Mouse (Mus musculus) E14TG2a.4 (cell line): Measurements from ENCODE around the gene Ccdc78.

Source experiments
- H3K27me3 ChIP-seq: 2 replicates; pipeline ENCODE4 v1.6.1; 2014; ENCODE audit warnings: low read length, control low read depth; ENCODE audit not compliant: insufficient read depth
- H3K36me3 ChIP-seq: 2 replicates; pipeline ENCODE4 v1.6.1; 2014; ENCODE audit warnings: low read length, control low read depth; ENCODE audit not compliant: insufficient read depth
- H3K4me1 ChIP-seq: replicated peaks from 2 replicates; pipeline ENCODE4 v1.6.1; 2014; ENCODE audit warnings: low read depth, low read length, control low read depth
- H3K4me3 ChIP-seq: replicated peaks from 2 replicates; pipeline ENCODE4 v1.5.1; 2014; ENCODE audit warnings: mild to moderate bottlenecking, low read length
- H3K9me3 ChIP-seq: 2 replicates; pipeline ENCODE4 v1.6.1; 2014; ENCODE audit warnings: low read length, control low read depth
- CTCF ChIP-seq: conservative IDR thresholded peaks from 2 replicates; pipeline ENCODE4 v1.5.1; 2014; ENCODE audit warnings: low read length
- NANOG ChIP-seq: IDR thresholded peaks from 2 replicates; pipeline ENCODE4 v1.6.1; 2014; ENCODE audit warnings: borderline replicate concordance, low read length, mixed read lengths
- POU5F1 ChIP-seq: IDR thresholded peaks from 2 replicates; pipeline ENCODE4 v1.6.1; 2014; ENCODE audit warnings: low read length, borderline replicate concordance

Ccdc78 gene

DNA sequence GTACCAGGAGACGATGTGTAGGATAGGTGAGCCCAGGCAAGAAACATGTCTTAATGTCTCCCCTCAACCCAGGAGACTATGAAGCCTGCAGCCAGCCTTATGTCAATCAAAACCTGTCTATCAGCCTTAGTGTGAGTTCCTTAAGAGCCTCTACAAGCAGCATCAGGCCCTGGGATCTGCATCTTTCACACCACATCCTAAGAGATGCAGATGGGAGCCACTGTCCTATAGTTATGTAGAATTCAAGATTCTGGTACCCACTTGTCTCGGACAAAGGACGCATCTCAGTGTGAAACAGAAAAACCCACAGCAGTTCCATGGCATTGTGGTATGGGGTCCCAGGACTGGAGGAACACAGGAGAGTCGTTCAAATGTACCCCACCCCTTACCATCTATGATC is 31.3 kb upstream of the Ccdc78 start:
- TF ChIP-seq NANOG, result no peak
- no peak for TF ChIP-seq CTCF
- no peak for TF ChIP-seq POU5F1
- H3K36me3 ChIP-seq, result no peaks in the 10 kb centered on the region

GRCm38 (mm10) chr17:25755627-25756377 is 30.6 kb upstream of the Ccdc78 start:
- H3K4me1 ChIP-seq, result peaks cover 91% of the 10 kb centered on the region
- no peaks in the 10 kb centered on the region for H3K36me3 ChIP-seq
- H3K9me3 ChIP-seq, result no peaks in the 10 kb centered on the region
- H3K27me3 ChIP-seq, result 0 out of 2 replicates have a peak, but pooled peaks cover 4% of the 10 kb centered on the region
- TF ChIP-seq CTCF (no peak), POU5F1 (no peak)
- peak overlapping the region; percentile 39; the same call in 1 of the 2 replicates for H3K4me3 ChIP-seq

More for the DNA sequence above, 31.3 kb upstream of the Ccdc78 start:
- Histone ChIP-seq H3K4me3 (no peak overlapping the region; the same call in 1 of the 2 replicates), H3K4me1 (peaks cover 85% of the 10 kb centered on the region), H3K27me3 (0 out of 2 replicates have a peak, but pooled peaks cover 4% of the 10 kb centered on the region), H3K9me3 (no peaks in the 10 kb centered on the region)

DNA sequence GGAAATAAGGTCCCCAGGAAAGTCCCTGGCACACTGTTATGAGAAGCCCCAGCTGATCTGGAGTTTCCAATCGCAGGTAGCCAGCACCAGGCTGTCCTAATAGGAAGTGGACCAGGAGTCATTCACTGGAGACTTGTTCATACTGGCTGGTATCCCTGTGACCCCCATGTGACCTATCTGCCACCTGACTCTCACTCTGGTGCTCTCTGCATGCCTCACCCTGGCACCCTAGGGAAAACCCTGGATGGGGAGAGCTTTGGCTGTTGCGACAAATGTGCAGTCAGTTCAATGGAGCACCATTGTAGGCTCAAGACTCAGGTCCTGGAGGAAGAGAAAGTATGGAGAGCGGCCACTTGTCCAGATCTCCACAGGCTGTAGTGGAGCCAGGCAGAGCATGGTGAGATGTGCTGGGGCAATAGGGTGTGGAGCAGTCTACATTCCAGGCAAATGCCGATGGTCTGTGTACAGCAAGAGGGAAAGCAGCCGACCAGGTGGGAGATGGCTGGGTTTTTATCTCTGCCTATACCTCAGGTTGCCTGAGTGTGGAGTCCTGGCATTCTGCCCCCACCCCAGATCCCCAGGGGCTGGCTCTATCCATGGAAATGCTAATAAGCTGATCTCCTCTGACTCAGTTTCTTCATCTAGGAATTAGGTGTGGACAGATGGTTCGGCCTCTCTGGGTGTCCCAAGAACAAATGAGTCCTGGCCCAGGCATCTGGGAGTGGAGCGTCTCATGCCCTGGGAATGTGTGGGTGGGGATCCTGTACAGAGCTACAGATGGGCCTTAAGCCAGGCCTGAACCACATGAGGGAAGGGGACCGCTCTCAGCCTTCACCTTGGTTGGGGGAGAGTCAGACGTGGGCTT is 29.8 kb upstream of the Ccdc78 start:
- TF ChIP-seq CTCF, result no peak
- no peak for TF ChIP-seq NANOG
- TF ChIP-seq POU5F1, result no peak
- Histone ChIP-seq H3K27me3 (0 out of 2 replicates have a peak, but pooled peaks cover 4% of the 10 kb centered on the region), H3K4me3 (0 out of 2 replicates have a peak overlapping the region, but pooled peaks have one; percentile 39), H3K36me3 (no peaks in the 10 kb centered on the region), H3K4me1 (peaks cover 93% of the 10 kb centered on the region), H3K9me3 (no peaks in the 10 kb centered on the region)

GRCm38 (mm10) chr17:25757691-25758090 is 28.7 kb upstream of the Ccdc78 start:
- H3K4me1 ChIP-seq, result peaks cover 99% of the 10 kb centered on the region
- H3K4me3 ChIP-seq, result no peak overlapping the region
- 0 out of 2 replicates have a peak, but pooled peaks cover 4% of the 10 kb centered on the region for H3K27me3 ChIP-seq
- H3K36me3 ChIP-seq, result no peaks in the 10 kb centered on the region
- no peaks in the 10 kb centered on the region for H3K9me3 ChIP-seq
- no peak for TF ChIP-seq NANOG
- no peak for TF ChIP-seq CTCF

GRCm38 (mm10) chr17:25760148-25760547 is 26.2 kb upstream of the Ccdc78 start:
- H3K9me3 ChIP-seq, result no peaks in the 10 kb centered on the region
- TF ChIP-seq POU5F1, result no peak
- no peak for TF ChIP-seq CTCF
- no peak for TF ChIP-seq NANOG
- no peaks in the 10 kb centered on the region for H3K27me3 ChIP-seq
- H3K36me3 ChIP-seq, result no peaks in the 10 kb centered on the region
- no peak overlapping the region for H3K4me3 ChIP-seq
- peaks cover 89% of the 10 kb centered on the region for H3K4me1 ChIP-seq

GRCm38 (mm10) chr17:25761561-25761970 is 24.8 kb upstream of the Ccdc78 start:
- Histone ChIP-seq H3K4me1 (peaks cover 75% of the 10 kb centered on the region), H3K9me3 (no peaks in the 10 kb centered on the region), H3K4me3 (no peak overlapping the region), H3K27me3 (peaks cover under 1% of the 10 kb centered on the region; the same call in 1 of the 2 replicates), H3K36me3 (no peaks in the 10 kb centered on the region)
- TF ChIP-seq CTCF (no peak), POU5F1 (no peak), NANOG (no peak)

DNA sequence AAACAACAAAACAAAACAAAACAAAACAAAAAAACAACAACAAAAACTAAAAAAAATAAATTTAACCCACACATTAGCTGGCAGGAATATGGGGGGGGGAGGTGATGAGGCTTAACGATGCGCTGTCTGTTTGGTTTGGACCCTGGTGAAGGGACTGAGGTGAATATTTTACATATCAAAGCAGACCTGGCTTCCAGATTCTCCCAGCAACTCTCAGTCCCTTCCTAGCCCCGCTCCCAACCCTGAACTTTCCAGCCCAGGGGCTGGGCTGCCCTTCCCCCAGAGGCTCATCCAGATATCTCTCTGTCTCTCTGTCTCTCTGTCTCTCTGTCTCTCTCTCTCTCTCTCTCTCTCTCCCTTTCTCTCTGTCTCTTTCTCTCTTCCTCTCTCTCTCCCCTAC is 23.8 kb upstream of the Ccdc78 start:
- TF ChIP-seq NANOG (no peak), POU5F1 (no peak), CTCF (no peak)

DNA sequence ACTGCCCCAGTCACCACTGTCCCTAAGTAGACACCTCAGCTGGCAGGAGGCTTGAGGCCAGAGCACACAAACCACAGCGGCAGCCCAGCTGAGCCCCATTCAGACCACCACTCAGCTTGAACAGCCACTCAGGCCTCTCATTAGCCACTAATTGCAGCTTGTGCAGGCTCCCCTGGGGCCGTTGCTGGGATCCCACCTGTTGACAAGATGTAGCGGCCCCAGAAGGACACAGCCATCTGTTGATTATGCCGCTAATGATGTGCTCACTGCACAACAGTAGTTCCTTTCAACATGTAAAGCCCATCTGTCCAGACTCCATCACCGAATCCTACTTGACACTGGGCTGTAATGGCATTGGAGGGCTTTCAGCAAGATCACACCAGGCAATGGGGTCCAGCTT is 20.5 kb upstream of the Ccdc78 start:
- peaks cover 33% of the 10 kb centered on the region for H3K4me1 ChIP-seq
- no peak for TF ChIP-seq POU5F1
- TF ChIP-seq CTCF, result no peak
- TF ChIP-seq NANOG, result no peak
- no peak overlapping the region for H3K4me3 ChIP-seq
- H3K9me3 ChIP-seq, result no peaks in the 10 kb centered on the region
- no peaks in the 10 kb centered on the region for H3K36me3 ChIP-seq
- peaks cover 8% of the 10 kb centered on the region; the same call in 1 of the 2 replicates for H3K27me3 ChIP-seq

More for the DNA sequence above, 23.8 kb upstream of the Ccdc78 start:
- Histone ChIP-seq H3K4me3 (no peak overlapping the region), H3K4me1 (peaks cover 65% of the 10 kb centered on the region), H3K27me3 (peaks cover 2% of the 10 kb centered on the region; the same call in 1 of the 2 replicates), H3K36me3 (no peaks in the 10 kb centered on the region), H3K9me3 (no peaks in the 10 kb centered on the region)
